Mouse (Mus musculus) brain, embryonic 14.5 days (tissue): Measurements from ENCODE around the gene Zfp750.

ENCODE experiments used
- CTCF ChIP-seq: fragments of 200-500 bp; IDR thresholded peaks from 2 replicates; pipeline ENCODE4 v1.5.1; 2012; ENCODE audit warnings: inconsistent platforms, mild to moderate bottlenecking, moderate library complexity, borderline replicate concordance; ENCODE audit not compliant: insufficient read depth, insufficient read length; ENCODE audit errors: extremely low read depth
- POLR2A ChIP-seq: fragments of 200-500 bp; IDR thresholded peaks from 2 replicates; pipeline ENCODE4 v1.6.1; 2012; ENCODE audit warnings: mild to moderate bottlenecking, inconsistent platforms, borderline replicate concordance; ENCODE audit not compliant: poor library complexity, insufficient read depth, insufficient read length, severe bottlenecking; ENCODE audit errors: extremely low read depth

GRCm38 (mm10) chr11:121516906-121517305 is 2.2 kb downstream of the Zfp750 start:
- no peak for TF ChIP-seq CTCF
- no peak for TF ChIP-seq POLR2A
